Mouse (Mus musculus): ENCODE results near the gene Pnpla7. TPM values are rescaled to one million over a fixed set of nuclear protein-coding genes. Genes with fewer than 3 reads are reported as not detected.

Pnpla7 gene
- total RNA-seq (2014; rRNA removed; ENCODE audit: low replicate concordance) (10.0 and 19.5 TPM in 2 replicates), polyA plus RNA-seq (2015; fragmentation: Nextera tagmentation; extraction: Ambion mirVana) (9.5 and 10.9 TPM in 2 replicates)

GRCm38 (mm10) chr2:24975704-24976297 is at the start of gene Pnpla7:
Gene Pnpla7 (plus strand): TSS chr2:24976033.
- H3K4me3 ChIP-seq (ENCODE audit: low read depth, low read length): peak within 1 kb of the TSS; percentile 87
- peak within 1 kb of the TSS; percentile 94 for H3K27ac ChIP-seq (ENCODE audit: low read depth)
- H3K4me1 ChIP-seq (ENCODE audit: control insufficient read depth, insufficient read depth): peaks cover 12% of the 10 kb centered on the region
- under 1% methylated on average over 16 of the region's 16 CpGs for WGBS
- no peaks in the 10 kb centered on the region for H3K9me3 ChIP-seq (replicated peaks; ENCODE audit: control insufficient read depth, low read length)
- no peaks in the 10 kb centered on the region for H3K27me3 ChIP-seq (ENCODE audit: control insufficient read depth, insufficient read depth, low read length)
- DNase-seq (ENCODE audit: low spot score) (peak; percentile 91), ATAC-seq (ENCODE audit: insufficient read depth, low read depth) (peak; percentile 78)
- peak within 1 kb of the TSS; percentile 92 for H3K4me2 ChIP-seq (ENCODE audit: low read depth, low read length)
- peaks cover 16% of the 10 kb centered on the region for H3K36me3 ChIP-seq (replicated peaks; ENCODE audit: control insufficient read depth, insufficient read depth, low read length)
- peak within 1 kb of the TSS; percentile 87 for H3K9ac ChIP-seq (replicated peaks; ENCODE audit: low read depth, low read length)
- 0 out of 2 replicates have a peak, but pooled peaks have one; percentile 63 for TF ChIP-seq EP300 (IDR thresholded peaks at IDR 0.05; ENCODE audit: low read depth)
- no peak for TF ChIP-seq CTCF (IDR thresholded peaks at IDR 0.05; ENCODE audit: low read depth)

- Histone ChIP-seq H3K27me3 (ENCODE audit: control insufficient read depth, insufficient read depth, low read length) (no peaks in the 10 kb centered on the region), H3K9me3 (replicated peaks; ENCODE audit: control insufficient read depth, low read length) (no peaks in the 10 kb centered on the region), H3K4me3 (ENCODE audit: low read depth, low read length) (no peak overlapping the region), H3K4me2 (ENCODE audit: low read depth, low read length) (no peak overlapping the region), H3K4me1 (ENCODE audit: control insufficient read depth, insufficient read depth) (no peaks in the 10 kb centered on the region), H3K36me3 (replicated peaks; ENCODE audit: control insufficient read depth, insufficient read depth, low read length) (no peaks in the 10 kb centered on the region), H3K9ac (replicated peaks; ENCODE audit: low read depth, low read length) (no peak overlapping the region), H3K27ac (ENCODE audit: low read depth) (no peak overlapping the region)
- DNase-seq (ENCODE audit: low spot score): no peak
- no peak for ATAC-seq (ENCODE audit: insufficient read depth, low read depth)
- TF ChIP-seq CTCF (IDR thresholded peaks at IDR 0.05; ENCODE audit: low read depth) (no peak), EP300 (IDR thresholded peaks at IDR 0.05; ENCODE audit: low read depth) (no peak)
- WGBS: 81% methylated on average over 9 of the region's 9 CpGs
These were observed 49.4 kb upstream of the Pnpla7 start for GRCm38 (mm10) chr2:24926345-24926964.

DNA sequence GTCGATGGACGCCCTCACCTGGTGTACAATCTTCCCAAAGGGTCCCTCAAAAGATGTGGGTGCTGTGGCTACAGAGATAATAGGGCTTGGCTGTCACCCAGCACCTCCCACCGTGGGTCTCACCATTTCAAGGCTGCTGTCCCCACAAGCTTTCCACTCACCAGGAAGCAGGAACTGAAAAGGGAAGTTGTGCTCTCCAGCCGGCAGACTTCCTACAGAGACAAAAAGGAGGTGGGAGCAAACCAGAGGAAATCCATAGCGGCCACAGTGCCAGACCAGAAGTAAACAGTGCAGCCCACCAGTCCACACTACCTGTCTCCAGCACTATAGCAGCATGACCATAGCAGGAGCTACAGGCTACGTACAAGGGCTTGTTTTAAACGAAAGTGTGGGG is 48.9 kb upstream of the Pnpla7 start:
- ATAC-seq (ENCODE audit: insufficient read depth, low read depth) (no peak), DNase-seq (ENCODE audit: low spot score) (no peak)
- no peak overlapping the region for H3K27ac ChIP-seq (ENCODE audit: low read depth)
- no peaks in the 10 kb centered on the region for H3K27me3 ChIP-seq (ENCODE audit: control insufficient read depth, insufficient read depth, low read length)
- WGBS: 59% methylated on average over 7 of the region's 7 CpGs
- H3K4me2 ChIP-seq (ENCODE audit: low read depth, low read length): no peak overlapping the region
- no peak overlapping the region for H3K4me3 ChIP-seq (ENCODE audit: low read depth, low read length)
- no peak overlapping the region for H3K9ac ChIP-seq (replicated peaks; ENCODE audit: low read depth, low read length)
- H3K4me1 ChIP-seq (ENCODE audit: control insufficient read depth, insufficient read depth): no peaks in the 10 kb centered on the region
- H3K9me3 ChIP-seq (replicated peaks; ENCODE audit: control insufficient read depth, low read length): no peaks in the 10 kb centered on the region
- TF ChIP-seq EP300 (IDR thresholded peaks at IDR 0.05; ENCODE audit: low read depth) (no peak), CTCF (IDR thresholded peaks at IDR 0.05; ENCODE audit: low read depth) (no peak)
- no peaks in the 10 kb centered on the region for H3K36me3 ChIP-seq (replicated peaks; ENCODE audit: control insufficient read depth, insufficient read depth, low read length)

GRCm38 (mm10) chr2:24927810-24928479 is 47.9 kb upstream of the Pnpla7 start:
- TF ChIP-seq EP300 (IDR thresholded peaks at IDR 0.05; ENCODE audit: low read depth): no peak
- no peak for TF ChIP-seq CTCF (IDR thresholded peaks at IDR 0.05; ENCODE audit: low read depth)
- Histone ChIP-seq H3K4me3 (ENCODE audit: low read depth, low read length) (no peak overlapping the region), H3K9ac (replicated peaks; ENCODE audit: low read depth, low read length) (no peak overlapping the region), H3K9me3 (replicated peaks; ENCODE audit: control insufficient read depth, low read length) (no peaks in the 10 kb centered on the region), H3K36me3 (replicated peaks; ENCODE audit: control insufficient read depth, insufficient read depth, low read length) (no peaks in the 10 kb centered on the region), H3K4me1 (ENCODE audit: control insufficient read depth, insufficient read depth) (no peaks in the 10 kb centered on the region), H3K4me2 (ENCODE audit: low read depth, low read length) (no peak overlapping the region), H3K27me3 (ENCODE audit: control insufficient read depth, insufficient read depth, low read length) (no peaks in the 10 kb centered on the region), H3K27ac (ENCODE audit: low read depth) (peak overlapping the region; percentile 3; the same call in 1 of the 2 replicates)
- 62% methylated on average over 4 of the region's 4 CpGs for WGBS
- no peak for ATAC-seq (ENCODE audit: insufficient read depth, low read depth)
- DNase-seq (ENCODE audit: low spot score): no peak

DNA sequence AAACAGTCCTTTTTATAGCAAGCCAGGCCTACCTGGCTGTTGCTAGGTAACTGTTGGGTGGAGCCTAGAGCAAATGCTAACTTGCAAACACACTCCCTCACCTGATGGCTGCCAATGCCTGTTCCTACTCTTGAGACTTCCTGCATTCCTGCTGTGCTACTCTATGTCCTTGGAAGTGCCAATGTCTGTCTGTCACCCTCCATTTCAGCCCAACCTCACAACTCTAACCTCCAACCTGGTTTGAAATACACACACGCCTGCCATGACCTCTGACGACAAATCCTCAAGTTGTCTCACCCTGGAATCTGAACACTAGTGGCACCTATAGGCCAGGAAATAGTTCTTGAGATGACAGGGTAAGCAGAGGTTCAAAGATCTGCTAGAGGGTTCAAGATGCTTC is 46.7 kb upstream of the Pnpla7 start:
- H3K9ac ChIP-seq (replicated peaks; ENCODE audit: low read depth, low read length): no peak overlapping the region
- no peak overlapping the region for H3K4me3 ChIP-seq (ENCODE audit: low read depth, low read length)
- no peaks in the 10 kb centered on the region for H3K27me3 ChIP-seq (ENCODE audit: control insufficient read depth, insufficient read depth, low read length)
- H3K9me3 ChIP-seq (replicated peaks; ENCODE audit: control insufficient read depth, low read length): no peaks in the 10 kb centered on the region
- H3K4me1 ChIP-seq (ENCODE audit: control insufficient read depth, insufficient read depth): 0 out of 2 replicates have a peak, but pooled peaks cover 2% of the 10 kb centered on the region
- H3K4me2 ChIP-seq (ENCODE audit: low read depth, low read length): no peak overlapping the region
- 57% methylated on average over 2 of the region's 2 CpGs for WGBS
- DNase-seq (ENCODE audit: low spot score) (no peak), ATAC-seq (ENCODE audit: insufficient read depth, low read depth) (no peak)
- no peak for TF ChIP-seq CTCF (IDR thresholded peaks at IDR 0.05; ENCODE audit: low read depth)
- TF ChIP-seq EP300 (IDR thresholded peaks at IDR 0.05; ENCODE audit: low read depth): no peak
- no peak overlapping the region for H3K27ac ChIP-seq (ENCODE audit: low read depth)
- no peaks in the 10 kb centered on the region for H3K36me3 ChIP-seq (replicated peaks; ENCODE audit: control insufficient read depth, insufficient read depth, low read length)

Measured in heart, postnatal 0 days (tissue).